In genomic region chr9:113931375-113932099, GRCm38 (mm10) we compare ENCODE assay signal across 8 mouse cellular contexts. TPM values are rescaled to one million over a fixed set of nuclear protein-coding genes. Genes with fewer than 3 reads are reported as not detected.
DNase-seq lines count a peak whose midpoint lies in the region; ATAC-seq and TF ChIP-seq lines count a peak whose summit lies in the region.

No protein-coding gene starts in this region.

- H3K4me2 ChIP-seq in midbrain, embryonic 11.5 days, result peak overlapping the region; percentile 73

- DNase-seq in adrenal gland, postnatal 14 days, result peak; percentile 58
- DNase-seq in heart, postnatal 10 days, result peak; percentile 47 to 60
- peak; percentile 13 to 44 for DNase-seq in kidney, postnatal 36 days
- peak; percentile 91 for DNase-seq in midbrain, embryonic 11.5 days (ENCODE audit: low spot score, missing footprints)
- peak in 1 of 2 experiments; percentile 22 for DNase-seq in spleen, adult 2 months (ENCODE audit: low read depth in 1 of 2, low spot score in 2 of 2)
- no peak for DNase-seq in layer of hippocampus, adult 11-12 months (ENCODE audit: low spot score)

- peak overlapping the region; percentile 94 for H3K4me3 ChIP-seq in ES-Bruce4 (ENCODE audit: low read depth, low read length)
- H3K4me3 ChIP-seq in midbrain, embryonic 11.5 days (ENCODE audit: low read depth, low read length), result peak overlapping the region; percentile 98
- peak overlapping the region; percentile 76 for H3K4me3 ChIP-seq in spleen, adult 2 months (ENCODE audit: extremely low read depth, insufficient read depth, insufficient read length)

- TF ChIP-seq EP300 in ES-Bruce4 (IDR thresholded peaks at IDR 0.05; ENCODE audit: insufficient read depth, low read depth, low read length), result no peak

- peak; percentile 5; the same call in 1 of the 2 replicates for ATAC-seq in erythroid progenitor cell, adult 5-6 weeks (replicated peaks; ENCODE audit: low FRiP score, poor library complexity, severe bottlenecking)
- peak; percentile 20 for ATAC-seq in midbrain, embryonic 11.5 days (ENCODE audit: low FRiP score)

- under 1% methylated on average over 87 of the region's 91 CpGs for WGBS in midbrain, embryonic 11.5 days
- WGBS in spleen, adult 2 months, result under 1% methylated on average over 72 of the region's 91 CpGs

- H3K4me1 ChIP-seq in ES-Bruce4 (ENCODE audit: control insufficient read depth, insufficient read depth, low read length), result no peaks in the 10 kb centered on the region
- H3K4me1 ChIP-seq in midbrain, embryonic 11.5 days (ENCODE audit: control insufficient read depth, insufficient read depth, low read length), result peaks cover 10% of the 10 kb centered on the region
- peaks cover 5% of the 10 kb centered on the region; the same call in 1 of the 2 replicates for H3K4me1 ChIP-seq in spleen, adult 2 months (ENCODE audit: control insufficient read depth, insufficient read depth, insufficient read length)

- no peak for TF ChIP-seq POLR2A in ES-Bruce4 (IDR thresholded peaks at IDR 0.05; ENCODE audit: insufficient read depth, low read length)
- no peak for TF ChIP-seq POLR2A in spleen, adult 2 months (IDR thresholded peaks at IDR 0.05; ENCODE audit: low read depth, low read length)

- H3K27ac ChIP-seq in ES-Bruce4 (ENCODE audit: insufficient read depth, low read length), result peak overlapping the region; percentile 76
- H3K27ac ChIP-seq in midbrain, embryonic 11.5 days (ENCODE audit: low read depth, low read length), result peak overlapping the region; percentile 82
- peak overlapping the region; percentile 57 for H3K27ac ChIP-seq in spleen, adult 2 months (ENCODE audit: insufficient read depth, low read length)

- no peaks in the 10 kb centered on the region for H3K36me3 ChIP-seq in ES-Bruce4 (ENCODE audit: control insufficient read depth, insufficient read depth, low read length, poor library complexity, severe bottlenecking)
- H3K36me3 ChIP-seq in midbrain, embryonic 11.5 days (ENCODE audit: control insufficient read depth, insufficient read depth, low read length), result no peaks in the 10 kb centered on the region
- H3K36me3 ChIP-seq in spleen, adult 2 months (ENCODE audit: control insufficient read depth, insufficient read depth, low read length), result no peaks in the 10 kb centered on the region

- no peak for TF ChIP-seq CTCF in ES-Bruce4 (IDR thresholded peaks at IDR 0.05; ENCODE audit: low read depth, low read length)
- no peak for TF ChIP-seq CTCF in spleen, adult 2 months (IDR thresholded peaks at IDR 0.05; ENCODE audit: extremely low read depth, insufficient read depth, insufficient read length, insufficient replicate concordance)

- H3K27me3 ChIP-seq in ES-Bruce4 (ENCODE audit: control insufficient read depth, insufficient read depth, low read length, poor library complexity, severe bottlenecking), result no peaks in the 10 kb centered on the region
- no peaks in the 10 kb centered on the region for H3K27me3 ChIP-seq in midbrain, embryonic 11.5 days (ENCODE audit: control insufficient read depth, insufficient read depth, low read length)
- H3K27me3 ChIP-seq in spleen, adult 2 months (ENCODE audit: control insufficient read depth, insufficient read depth, low read length), result no peaks in the 10 kb centered on the region

- intact Hi-C loops in heart, postnatal 10 days (cut with DNase I), result loop anchor here (2.0 kb wide), 1 partner anchor 189 kb away; no protein-coding TSS in a partner anchor

- peak overlapping the region; percentile 98 for H3K9ac ChIP-seq in ES-Bruce4 (ENCODE audit: low read depth, poor library complexity, severe bottlenecking)
- peak overlapping the region; percentile 95 for H3K9ac ChIP-seq in midbrain, embryonic 11.5 days (ENCODE audit: low read length)

- H3K9me3 ChIP-seq in ES-Bruce4 (replicated peaks; ENCODE audit: control insufficient read depth, insufficient read depth, low read length, poor library complexity, severe bottlenecking), result no peaks in the 10 kb centered on the region
- H3K9me3 ChIP-seq in midbrain, embryonic 11.5 days (ENCODE audit: control insufficient read depth, low read length), result no peaks in the 10 kb centered on the region

RNA-seq across cellular contexts. Expression of gene Ubp1, which starts 0.8 kb away (rescaled TPM):
- 102 and 111 TPM in 2 replicates for polyA plus RNA-seq in ES-Bruce4 (2011; ENCODE audit: insufficient read depth, insufficient read length, low read depth, missing spikeins)
- 55.6 and 57.3 TPM in 2 replicates for total RNA-seq in adrenal gland, postnatal 14 days (2021)
- 277 and 313 TPM in 2 replicates for total RNA-seq in erythroid progenitor cell, adult 5-6 weeks (2015; ENCODE audit: low replicate concordance)
- 260 and 268 TPM in 2 replicates for total RNA-seq in erythroid progenitor cell, adult 5-6 weeks (2017; ENCODE audit: low replicate concordance)
- total RNA-seq in heart, postnatal 10 days (2021), result 10 to 100 TPM; 32.7 TPM
- 45.8 and 46.8 TPM in 2 replicates for polyA plus RNA-seq in midbrain, embryonic 11.5 days (2014; fragmentation: Nextera tagmentation; extraction: Ambion mirVana)
- 50.6 and 51.1 TPM in 2 replicates for polyA plus RNA-seq in spleen, adult 2 months (2012; rRNA removed)
